Mouse (Mus musculus) embryo, embryonic 9.5 days (tissue): Measurements from ENCODE around the gene Tmem127.
"Not testable (repeated sequence)": the region's sequence is repeated elsewhere in the genome, so short reads cannot be mapped to it uniquely, and the experiment has no call there.

Experiments
- DNase-seq: peaks from one replicate; pipeline ENCODE4 v3.0.0-alpha.2; 2017; ENCODE audit errors: extremely low spot score

Gene Tmem127

DNA sequence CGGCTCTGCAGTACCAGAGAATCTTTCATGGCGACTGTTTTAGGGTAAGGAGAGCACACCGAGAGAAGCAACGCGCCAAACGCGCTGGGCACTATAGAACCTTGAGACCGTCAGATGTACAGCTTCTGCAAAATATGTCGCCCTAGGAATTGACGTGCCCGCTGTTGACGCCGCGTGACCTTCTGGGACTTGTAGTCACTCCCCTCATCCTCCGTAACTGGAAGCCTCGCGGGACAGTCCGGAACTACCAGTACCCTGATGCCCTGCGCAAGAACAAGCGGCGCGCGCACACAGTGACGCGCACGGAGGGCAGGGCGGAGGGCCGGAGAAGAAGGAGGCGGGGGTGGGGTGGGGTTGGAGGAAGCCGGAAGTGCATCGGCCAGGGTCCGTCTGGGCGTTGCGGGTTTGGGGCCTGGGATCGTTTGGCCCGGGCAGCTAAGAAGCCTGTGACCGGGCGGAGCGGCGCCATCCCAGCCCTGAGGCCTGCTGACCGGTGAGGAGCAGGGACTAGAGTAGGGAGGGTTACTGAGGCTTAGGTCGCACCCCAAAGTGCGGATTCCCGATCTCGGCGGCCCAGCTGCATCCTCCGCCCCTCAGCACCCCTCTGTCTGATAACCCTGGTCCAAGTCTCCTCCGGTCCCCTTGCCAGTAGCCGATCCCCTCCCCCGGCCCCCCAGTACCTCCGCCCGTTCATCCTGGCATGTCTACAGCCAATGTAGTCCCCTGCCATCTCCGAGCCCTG is at the start of gene Tmem127, which contains the start of gene Ciao1:
Tmem127 (plus strand) TSS at position 317 of the 742 bp plus-strand sequence.
Ciao1 (minus strand) TSS at position 225 of the 742 bp plus-strand sequence.
- DNase-seq = peak; percentile 97

DNA sequence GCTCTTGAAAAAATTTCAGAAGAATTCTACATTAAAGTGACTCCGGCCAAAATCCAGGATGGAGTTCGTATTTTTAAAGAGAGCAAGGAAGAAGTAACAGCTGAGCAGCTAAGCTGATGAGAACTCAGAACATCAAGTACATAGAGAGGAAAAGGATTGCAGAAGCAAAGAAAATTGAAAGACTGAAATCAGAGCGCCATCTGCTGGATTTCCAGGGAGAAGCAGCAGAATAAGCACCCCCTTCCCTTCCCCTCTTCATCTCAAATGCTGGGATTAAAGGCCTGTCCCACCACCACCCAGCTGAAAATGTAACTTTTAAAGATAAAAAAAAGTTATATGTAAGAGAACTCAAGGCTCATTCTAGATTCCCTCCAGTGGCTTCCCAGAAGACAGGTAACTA is 42.8 kb upstream of the Tmem127 start:
- DNase-seq = peak; percentile 58

DNA sequence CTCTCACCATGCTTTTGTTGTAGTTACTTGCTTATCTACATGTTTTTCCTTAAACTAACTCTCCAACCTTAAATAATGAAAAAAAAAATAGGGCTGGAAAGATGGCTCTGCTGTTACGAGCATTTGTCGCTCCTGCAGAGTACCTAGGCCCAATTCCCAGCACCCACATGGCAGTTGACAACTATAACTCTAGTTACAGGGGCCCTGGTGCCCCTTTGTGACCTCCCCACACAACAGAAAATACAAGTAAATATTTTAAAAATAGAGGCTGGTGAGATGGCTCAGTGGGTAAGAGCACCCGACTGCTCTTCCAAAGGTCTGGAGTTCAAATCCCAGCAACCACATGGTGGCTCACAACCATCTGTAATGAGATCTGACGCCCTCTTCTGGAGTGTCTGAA is 41.8 kb upstream of the Tmem127 start:
- DNase-seq = not testable (repeated sequence)

DNA sequence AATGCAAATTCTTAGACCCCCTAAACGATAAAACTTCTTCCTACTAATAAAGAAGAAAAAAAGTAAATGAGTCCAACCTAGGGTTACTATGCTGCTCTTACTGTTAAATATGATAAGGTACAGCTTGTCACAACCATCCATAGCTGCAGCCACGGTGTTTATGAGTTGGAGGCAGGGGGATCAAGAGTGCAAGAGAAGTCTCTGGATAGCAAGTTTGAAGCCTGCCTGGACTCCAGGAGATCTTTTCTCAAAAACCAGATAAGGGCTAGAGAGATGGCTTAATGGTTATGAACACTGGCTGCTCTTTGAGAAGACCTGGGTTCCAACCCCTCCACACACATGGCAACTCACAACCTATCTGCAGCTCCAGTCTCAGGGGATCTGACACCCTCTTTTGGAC is 40.8 kb upstream of the Tmem127 start:
- no peak for DNase-seq

DNA sequence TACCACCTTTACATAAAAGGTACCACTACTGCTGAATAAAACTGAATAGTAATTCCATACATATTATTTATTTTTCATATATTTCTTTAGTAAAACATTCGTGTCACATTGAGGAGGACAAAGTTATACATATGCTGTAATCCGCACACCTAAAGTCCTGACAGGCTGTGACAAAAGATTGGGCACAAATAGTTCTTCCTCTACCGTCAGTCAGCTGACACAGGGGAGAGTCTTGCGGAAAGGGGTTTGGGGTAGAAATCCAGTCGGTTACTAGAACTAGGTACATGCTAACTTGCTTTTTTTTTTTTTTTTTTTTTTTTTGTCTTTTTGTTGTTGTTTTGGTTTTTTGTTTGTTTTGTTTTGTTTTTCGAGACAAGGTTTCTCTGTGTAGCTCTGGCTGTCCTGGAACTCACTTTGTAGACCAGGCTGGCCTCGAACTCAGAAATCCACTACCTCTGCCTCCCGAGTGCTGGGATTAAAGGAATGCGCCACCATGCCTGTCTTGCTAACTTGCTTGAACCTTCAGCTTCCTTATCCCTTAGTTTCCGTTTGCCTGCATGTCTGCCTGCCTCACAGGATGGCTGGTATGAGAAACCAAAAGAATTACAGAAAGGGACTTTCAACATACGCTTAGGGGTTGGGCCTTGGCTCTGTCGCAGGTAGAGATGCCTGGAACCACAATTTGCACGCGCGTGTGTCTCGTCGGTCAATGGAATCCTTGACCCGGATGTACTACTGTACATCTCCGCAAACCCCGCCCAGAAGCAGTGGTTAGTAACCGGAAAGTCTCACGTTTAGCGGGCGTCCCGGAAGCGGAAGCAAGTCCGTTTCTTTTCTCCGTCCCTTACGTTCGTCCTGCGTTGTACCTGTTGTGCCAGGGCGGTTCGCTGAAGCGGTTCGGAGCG is 39.9 kb upstream of the Tmem127 start, which contains the start of the genes 1810024B03Rik and Snrnp200:
1810024B03Rik (minus strand) TSS at position 734 of the 905 bp plus-strand sequence.
Snrnp200 (plus strand) TSS at position 840 of the 905 bp plus-strand sequence.
- peak; percentile 92 for DNase-seq

DNA sequence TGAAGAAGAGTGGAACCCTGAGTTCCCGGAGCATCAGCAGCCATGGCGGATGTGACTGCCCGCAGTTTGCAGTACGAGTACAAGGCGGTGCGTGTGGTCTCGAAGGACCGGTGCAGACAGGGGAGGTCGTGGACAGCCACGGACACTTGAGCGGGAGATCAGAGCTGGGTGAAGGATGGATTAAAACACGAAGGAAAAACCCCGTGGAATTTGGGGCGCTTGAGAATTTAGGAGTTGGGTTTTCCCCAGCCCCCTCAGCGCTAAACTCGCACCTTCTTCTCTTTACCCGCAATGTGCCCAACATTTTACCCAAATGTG is 39.3 kb upstream of the Tmem127 start:
- DNase-seq = no peak

DNA sequence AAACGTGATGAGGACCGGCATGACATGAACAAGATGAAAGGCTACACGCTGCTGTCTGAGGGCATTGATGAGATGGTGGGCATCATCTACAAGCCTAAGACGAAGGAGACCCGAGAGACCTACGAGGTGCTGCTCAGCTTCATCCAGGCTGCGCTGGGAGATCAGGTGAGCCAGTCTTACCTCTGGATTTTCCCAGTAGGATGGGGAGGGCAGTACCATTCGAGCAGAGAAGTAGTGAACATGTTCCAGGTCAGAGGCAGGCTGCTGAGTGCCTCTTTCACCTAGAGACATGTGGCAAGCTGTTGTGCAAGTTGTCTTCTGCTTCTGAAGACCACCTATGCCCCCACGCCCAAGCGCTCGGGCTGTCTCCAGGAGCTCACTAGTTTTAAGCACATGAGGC is 37.0 kb upstream of the Tmem127 start:
- no peak for DNase-seq

DNA sequence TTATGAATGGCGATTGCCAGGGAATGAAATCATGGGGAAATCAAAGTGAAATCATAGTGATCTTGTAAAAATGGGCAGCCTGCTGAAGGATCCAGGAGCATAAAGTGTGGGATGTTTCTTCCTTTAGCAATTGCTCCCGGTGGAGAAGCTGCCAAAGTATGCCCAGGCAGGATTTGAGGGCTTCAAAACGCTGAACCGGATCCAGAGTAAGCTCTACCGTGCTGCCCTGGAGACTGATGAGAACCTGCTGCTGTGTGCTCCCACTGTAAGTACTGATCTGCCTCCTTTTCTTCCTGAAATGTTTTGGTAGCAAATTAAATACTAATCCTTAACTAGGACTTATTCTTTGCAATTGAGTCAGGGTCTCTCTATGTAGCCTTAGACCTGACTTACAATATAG is 30.0 kb upstream of the Tmem127 start:
- no peak for DNase-seq

DNA sequence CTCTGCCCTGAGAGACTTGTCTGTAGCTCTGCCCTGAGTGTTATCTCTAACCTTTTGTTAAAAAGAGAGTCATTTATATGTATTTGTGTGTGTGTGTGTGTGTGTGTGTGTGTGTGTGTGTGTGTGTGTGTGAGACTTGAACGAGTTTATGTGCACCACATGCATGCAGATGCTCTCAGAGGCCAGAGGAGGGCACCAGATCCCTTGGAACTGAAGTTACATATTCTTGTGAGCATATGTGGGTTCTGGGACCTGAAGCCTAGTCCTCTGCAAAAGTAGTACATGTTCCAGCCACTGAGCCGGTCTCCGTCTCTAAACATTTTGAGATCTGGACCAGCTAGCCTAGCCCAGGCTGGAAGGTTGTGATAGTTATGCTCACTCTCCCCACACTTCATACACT is 22.4 kb upstream of the Tmem127 start:
- DNase-seq = no peak

DNA sequence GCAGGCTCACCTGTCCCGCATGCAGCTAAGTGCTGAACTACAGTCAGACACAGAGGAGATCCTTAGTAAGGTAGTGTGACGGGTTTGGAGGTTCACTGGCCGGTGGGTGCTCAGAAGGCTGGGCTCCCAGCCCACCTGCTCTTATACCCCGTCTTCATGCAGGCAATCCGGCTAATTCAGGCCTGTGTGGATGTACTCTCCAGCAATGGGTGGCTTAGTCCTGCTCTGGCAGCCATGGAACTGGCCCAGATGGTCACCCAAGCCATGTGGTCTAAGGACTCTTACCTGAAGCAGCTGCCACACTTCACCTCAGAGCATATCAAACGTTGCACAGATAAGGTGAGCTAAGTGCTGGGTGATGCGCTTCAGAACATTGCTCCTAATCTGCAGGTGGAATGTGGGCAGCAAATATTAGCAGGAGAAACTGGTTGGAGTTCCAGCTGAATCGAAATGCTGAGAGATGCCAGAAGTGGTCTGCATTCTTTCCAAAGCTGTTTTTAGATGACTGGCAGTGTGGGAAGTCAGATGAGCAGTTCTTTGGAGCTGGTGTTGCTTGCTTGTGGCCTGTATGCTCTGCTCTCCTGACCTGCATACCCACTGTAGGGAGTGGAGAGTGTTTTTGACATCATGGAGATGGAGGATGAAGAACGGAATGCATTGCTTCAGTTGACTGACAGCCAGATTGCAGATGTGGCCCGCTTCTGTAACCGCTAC is 9.7 kb upstream of the Tmem127 start:
- DNase-seq = no peak

DNA sequence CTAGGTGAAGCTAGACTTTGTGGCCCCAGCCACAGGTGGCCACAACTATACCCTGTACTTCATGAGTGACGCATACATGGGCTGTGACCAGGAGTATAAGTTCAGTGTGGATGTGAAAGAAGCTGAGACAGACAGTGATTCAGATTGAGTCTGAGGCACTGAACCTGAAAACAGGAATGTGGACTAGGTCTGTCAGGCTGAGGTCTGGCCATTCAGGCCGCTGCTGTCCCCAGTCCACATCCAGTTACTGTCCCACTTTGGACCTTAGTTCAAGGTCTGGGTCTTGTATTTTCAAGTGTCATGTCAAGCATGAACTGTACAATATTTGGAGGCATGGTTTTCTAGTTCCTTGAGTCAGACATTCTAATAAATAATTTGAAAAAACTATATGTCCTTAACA is 7.6 kb upstream of the Tmem127 start:
- no peak for DNase-seq

DNA sequence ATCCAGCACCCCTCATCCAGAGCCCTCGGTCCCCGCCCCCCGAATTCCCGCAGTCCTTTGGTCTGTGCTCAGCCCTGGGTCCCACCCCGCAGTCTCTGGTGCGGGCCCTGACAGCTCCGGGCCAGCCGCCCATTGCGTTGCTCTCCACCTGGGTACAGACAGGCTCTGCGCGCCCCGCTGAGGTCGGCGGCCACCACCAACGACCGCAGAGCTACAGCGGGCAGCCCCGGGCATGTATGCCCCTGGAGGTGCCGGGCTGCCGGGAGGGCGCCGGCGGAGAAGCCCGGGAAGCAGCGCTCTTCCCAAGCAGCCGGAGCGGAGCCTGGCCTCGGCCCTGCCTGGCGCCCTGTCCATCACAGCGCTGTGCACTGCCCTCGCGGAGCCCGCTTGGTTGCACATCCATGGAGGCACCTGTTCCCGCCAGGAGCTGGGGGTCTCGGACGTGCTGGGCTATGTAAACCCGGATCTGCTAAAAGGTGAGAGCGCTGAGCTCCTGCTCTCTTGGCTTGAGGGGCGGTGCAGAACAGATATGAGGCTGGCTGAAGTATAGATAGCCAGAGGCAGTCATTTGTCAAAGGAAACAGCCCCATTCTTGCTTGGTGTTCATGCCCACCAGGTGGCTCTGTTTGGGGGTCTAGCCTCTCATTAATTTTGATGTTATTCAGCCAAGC is 761 bp downstream of the Tmem127 start:
- no peak for DNase-seq

DNA sequence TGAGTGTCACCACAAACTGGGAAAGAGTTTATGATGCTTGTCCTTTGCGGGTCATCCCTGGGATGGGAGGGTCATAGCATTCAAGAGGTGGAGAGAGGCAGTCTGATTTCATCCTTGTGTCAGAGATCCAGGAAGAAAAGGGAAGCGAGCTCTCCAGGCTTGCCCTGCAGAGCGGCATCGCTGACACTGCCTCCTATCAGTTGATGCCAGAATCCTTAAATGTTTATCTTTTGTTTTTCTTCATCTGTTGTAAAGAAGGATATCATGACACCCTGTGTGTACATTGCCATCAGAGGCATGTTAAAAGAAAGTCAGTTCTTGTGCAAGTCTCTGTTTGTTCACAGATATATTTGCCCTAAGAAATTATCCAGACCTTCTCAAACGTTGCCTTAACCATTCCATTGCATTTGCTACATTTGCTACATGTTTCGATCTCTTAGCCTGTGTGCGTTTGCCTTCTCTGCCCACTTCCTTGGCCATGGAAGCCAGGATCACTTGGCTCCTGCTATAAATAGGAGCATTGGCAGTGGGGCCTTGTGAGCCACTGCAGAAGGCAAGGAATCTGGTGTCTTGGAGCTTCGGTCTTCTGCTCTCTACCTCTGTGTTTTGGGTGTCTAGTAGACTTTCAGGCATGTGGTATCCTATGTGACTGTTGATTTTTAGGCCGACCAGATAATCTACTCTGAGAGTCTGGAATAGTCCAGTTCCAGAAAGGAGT is 2.7 kb downstream of the Tmem127 start:
- DNase-seq = no peak

DNA sequence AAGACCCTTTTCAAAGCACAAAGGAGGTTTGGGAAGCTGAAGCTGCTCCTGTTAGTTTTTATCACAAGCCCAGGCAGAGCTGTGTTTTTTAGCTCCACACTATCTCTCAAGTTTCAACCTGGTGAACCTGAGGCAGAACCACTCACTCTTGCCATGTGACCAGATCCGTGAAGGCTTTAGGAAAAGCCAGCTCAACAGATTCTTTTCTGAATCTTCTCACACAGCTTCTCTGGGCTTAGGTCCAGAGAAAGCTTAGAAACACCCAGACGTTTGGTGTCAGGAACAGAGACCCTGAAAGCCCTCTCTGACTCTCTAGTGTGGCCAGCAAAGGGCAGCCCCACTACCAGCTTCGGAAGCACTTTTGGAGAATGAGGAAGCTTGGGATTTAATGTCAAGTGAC is 3.7 kb downstream of the Tmem127 start:
- DNase-seq = no peak

DNA sequence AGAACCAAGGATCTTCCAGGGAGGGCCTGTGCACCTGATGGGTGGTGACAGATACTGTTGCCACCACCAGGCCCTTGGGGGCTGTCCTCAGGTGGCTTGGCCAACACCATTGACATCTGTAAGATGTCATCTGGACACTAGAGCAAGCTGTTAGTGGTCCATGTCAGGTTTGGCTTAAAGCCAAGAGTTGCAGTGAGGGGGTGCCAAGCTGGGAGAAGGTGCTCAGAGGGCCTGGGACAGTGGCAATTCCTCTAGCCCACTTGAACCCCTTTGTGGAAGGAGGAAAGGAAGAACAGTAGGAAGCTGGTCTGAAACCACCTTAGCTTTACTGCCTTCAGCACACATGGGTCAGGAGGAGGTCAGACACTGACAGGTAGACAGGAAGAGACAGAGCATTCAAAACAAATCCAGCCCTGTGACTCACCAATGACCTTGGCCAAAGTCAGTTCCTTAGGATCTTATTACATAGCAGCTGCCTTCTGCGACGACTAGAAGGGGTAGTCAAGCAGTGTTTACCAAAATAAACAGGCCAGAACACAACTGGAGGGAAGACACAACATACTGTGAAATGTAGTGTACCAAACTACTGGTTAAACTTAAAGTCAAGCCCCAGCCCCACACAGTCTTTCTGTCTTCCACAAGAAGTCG is 4.3 kb downstream of the Tmem127 start:
- no peak for DNase-seq

DNA sequence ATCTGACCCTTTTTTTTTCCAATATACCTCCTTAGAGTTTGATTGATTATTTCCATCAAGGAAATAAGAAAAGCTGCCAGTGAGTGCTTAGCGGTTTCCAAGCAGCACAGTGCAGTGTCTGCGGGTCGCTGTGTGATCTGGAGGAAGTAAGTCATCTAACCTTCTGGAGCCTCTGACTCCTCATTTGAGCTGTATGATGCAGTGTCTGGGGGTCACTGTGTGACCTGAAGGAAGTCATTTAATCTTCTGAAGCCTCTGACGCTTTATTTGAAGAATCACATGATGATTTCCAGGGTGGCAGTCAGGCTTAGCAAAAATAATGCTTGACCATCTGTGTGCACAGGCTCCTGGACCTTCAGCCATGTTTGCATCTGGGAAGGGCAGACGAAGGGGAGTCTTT is 5.1 kb downstream of the Tmem127 start:
- DNase-seq = no peak

DNA sequence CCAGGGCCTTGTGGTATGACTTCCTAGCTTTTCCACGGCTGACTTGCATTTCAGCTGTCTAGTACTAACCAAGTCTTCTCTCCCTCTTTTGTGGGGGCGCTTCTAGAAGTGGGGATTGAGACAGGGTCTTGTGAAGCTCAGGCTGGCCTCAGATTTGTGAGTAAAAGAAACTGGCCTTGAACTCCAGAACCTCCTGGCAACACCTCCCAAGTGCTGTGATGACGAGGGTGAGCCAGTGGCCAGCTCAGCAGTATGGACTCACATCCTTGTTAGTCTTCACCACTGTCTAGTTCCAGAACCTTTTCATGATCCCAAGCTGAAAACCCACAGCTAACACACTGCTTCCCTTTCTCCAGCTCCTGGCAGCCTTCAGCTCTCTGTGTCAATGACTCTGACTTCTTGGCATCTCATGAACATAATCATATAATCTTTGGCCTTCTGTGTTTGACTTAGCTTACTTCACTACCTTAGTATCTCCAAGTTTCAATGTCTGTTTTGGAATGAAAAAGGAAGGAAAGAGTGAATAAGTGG is 7.0 kb downstream of the Tmem127 start:
- DNase-seq = no peak

DNA sequence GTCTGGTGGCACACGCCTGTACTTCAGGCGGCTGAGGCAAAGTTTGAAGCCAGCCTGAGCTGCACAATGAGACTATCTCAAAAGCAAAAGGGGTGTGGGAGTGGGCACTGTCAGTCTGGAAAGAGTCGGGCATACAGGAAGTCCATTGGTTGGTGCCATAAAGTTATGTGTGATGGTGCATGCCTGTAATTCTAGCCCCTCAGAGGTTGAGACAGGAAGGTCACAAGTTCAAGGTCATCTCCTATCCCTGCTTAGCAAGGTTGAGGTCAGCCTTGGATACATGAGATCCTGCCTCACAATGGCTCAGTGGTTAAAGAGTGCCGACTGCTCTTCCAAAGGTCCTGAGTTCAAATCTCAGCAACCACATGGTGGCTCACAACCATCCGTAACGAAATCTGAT is 7.6 kb downstream of the Tmem127 start:
- DNase-seq = no peak

DNA sequence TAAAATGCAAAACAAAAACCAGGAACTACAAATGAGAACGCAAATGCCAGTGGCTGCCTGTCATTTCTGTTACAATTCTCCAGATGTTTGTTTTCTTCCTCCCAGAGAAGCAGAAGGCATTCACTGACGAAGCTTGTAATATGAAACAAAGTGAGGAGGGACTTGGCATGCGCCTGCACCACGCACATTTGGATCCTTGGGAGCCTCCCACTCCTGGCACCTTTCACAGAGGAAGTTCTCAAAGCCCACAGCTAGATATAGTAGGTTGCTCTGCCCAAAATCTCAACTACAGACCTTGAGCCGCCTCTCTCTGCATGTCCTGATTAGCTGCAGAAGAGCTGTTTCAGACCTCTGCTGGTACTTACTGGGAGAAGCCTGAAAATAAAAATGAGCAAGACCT is 11.6 kb downstream of the Tmem127 start:
- DNase-seq = no peak

DNA sequence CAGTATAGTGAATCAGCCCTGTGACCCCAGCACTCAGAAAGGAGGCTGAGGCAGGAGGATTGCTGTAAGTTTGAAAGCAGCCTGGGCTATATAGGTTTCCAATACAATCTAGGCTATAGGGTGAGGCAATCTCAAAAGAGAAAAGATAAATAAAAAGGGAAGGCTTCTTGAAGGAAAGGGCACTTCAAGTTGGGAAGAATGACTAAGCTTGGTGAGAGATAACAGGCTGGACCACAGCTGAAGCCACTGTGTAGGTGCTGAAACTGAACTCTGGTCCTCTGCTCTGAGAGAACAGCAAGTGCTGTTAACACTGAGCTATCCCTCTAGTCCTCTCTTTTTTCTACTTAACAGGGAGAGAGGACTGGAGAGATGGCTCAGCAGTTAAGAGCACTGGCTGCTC is 14.8 kb downstream of the Tmem127 start:
- DNase-seq = no peak
